Mouse (Mus musculus): ENCODE data around the gene Lrmda.
A peak's percentile ranks its signal among the peaks of the same experiment; 100 is the strongest.

Lrmda gene

DNA sequence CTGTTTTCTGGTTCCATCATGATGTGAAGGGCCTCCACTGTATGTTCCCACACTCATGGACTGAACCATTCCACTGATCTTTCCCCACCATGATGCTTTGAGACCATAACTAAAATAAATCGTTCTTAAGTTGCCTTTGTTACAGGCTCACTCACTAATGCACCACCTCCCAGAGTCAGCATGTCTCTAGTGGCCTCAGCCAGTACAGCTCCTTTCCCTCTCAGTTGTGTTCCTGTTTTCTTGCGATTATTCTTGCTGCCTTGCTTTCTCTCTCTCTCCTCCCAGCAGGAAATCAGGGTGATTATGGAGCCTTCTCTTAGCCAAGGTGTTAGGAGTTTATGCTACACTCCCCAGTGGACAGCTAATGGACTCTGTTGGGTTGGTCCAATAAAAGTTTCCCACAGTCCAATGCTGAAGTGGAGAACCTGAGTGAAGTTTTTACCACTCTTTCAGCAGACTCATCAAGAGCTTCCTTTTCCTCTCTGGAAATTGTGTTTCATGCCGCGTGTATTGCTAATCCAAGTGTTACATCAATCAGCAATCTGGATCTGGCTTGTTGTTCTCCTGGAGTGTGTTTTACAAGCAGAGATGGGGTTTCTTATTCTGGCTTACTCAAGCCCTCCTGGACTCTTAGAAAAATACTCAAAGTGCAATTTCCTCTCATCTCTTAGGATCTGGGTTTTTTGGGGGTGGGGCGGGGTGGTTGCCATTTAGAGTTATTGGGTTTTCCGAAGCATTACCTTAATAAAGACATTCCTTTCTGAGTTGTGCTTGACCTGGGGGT is 490.4 kb downstream of the Lrmda start:
- no peak for DNase-seq (ENCODE audit: low read depth)

DNA sequence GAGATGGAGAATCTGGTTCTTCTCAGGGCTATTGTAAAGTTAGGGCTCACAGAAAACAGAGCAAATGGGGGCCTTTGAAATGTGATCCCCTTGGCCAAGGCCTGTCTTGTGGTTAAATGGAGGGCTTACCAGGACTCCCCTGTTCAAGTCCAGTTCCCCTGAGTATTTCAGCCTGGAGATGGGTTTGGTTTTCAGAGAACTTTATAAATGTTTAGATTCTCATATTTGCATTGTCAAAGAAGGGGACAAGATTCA is 490.9 kb downstream of the Lrmda start:
- DNase-seq (ENCODE audit: low read depth): no peak

DNA sequence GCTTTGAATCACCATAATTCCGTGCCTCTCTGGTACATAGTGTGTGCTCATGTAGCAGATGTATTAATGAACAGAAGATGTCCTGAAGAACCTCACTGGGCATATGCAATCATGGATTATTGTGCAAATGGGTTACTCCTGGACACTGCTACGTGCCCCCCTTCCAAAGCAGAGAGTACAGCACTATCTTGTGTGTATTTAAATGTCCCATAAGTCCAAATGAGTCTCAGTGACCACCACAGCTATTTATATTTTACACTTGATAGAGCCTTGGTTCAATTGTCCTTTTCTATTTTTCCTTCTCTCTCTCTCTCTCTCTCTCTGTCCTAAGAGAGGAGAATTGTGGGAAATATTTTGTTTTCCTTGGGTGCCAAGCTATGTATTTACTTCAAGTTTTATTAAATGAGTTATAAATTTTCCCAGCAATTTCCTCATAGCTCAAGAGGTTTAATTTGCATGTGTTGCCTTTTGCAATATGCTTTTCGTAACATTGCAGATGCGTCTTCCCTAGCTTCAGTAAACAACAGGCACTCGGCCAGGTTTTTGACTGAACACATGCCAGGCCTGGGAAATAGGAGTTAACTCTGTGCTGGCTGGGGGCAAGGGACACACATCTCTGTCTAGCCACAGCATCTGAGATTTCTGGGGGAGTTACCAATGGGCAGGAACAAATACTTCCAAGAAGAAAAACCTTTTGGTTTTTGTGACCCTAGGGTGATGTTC is 495.0 kb downstream of the Lrmda start:
- DNase-seq (ENCODE audit: low read depth): no peak

DNA sequence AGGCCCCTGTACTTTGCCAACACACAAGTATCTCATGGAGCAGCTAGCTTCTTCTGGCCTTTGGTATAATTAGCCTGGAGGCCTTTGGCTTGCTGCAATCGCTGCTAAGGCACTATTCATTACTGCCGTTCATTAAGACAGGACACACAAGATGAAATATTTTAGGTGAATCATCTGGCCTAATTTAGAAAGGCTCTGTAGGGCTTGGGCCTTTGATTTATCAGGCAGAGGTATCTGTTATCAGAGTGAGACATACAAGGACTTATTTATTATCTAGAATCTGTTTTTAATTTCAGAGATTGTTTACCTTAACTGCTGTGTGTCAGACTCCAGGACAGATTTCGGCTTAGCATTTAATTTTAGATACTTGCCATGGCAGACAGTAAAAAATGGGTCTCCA is 511.2 kb downstream of the Lrmda start:
- DNase-seq (ENCODE audit: low read depth): no peak

DNA sequence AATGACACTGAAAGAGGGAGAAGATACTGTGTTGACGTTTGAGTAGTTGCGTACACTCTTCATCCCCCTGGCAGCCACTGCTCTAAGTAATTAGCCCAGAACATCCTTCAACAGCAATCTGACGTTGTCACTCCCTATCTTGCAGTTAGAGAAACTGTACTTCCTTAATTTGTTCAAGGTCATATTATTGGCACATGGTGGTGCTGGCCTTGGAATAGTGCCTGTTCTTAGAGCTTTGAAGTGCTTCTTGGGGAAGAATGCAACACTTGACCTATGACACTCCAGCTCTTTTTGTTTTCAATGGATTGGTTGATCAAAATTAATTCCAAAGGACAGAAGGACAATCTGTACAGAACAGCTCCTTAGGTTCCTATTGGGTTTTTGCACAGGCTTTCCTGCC is 514.0 kb downstream of the Lrmda start:
- DNase-seq (ENCODE audit: low read depth): no peak

DNA sequence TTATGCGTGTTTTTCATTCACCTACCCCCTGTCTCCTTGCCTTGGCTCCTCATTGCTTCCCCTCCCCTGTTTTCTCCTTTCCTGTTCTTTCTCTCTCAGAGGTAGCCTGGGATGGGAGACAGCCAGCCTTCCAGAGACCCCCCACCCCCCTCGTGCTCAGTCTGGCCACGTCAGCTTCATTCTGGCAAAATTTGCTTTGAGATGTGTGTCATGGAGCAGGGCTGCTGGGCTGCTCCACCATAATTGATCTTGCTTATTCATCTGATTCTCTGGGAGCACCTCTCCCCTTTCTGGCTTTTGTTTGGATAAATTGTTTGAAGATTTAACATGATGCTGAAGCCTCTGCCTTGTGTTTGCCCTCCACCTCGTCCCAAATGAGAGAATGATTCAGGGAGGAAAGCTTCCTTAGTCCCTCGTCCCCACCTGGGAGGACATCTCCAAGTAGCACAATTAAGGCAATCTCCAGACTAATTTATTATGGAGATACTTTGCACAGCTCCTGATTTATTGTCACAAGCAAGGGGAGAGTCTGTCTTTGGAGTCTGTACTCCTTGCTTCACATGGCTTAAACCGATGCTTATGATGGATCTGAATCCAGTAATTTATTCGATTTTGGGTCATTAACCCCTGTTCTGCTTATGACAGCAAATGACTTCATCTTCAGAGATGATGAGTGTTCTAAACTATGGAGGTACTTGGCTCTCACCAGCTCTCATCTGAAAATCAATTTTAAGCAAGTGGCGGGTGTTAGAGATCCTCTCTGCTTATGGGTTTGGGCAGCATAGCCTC is 526.6 kb downstream of the Lrmda start:
- no peak for DNase-seq (ENCODE audit: low read depth)

DNA sequence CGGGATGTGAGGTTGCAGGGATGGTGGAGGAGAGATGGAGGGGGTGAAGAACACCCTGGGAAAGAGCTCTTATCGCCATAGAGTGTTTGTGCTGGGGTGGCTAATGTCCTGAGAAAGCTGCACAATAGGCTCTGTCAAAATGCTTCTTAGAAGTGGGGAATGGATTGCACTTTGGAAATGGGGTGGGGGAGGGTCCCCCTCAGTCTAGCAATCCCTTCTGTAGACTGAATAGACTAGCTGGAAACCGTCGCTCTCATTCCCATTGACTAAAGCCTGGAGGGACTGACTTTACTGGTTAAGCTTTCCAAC is 527.1 kb downstream of the Lrmda start:
- DNase-seq (ENCODE audit: low read depth): no peak

DNA sequence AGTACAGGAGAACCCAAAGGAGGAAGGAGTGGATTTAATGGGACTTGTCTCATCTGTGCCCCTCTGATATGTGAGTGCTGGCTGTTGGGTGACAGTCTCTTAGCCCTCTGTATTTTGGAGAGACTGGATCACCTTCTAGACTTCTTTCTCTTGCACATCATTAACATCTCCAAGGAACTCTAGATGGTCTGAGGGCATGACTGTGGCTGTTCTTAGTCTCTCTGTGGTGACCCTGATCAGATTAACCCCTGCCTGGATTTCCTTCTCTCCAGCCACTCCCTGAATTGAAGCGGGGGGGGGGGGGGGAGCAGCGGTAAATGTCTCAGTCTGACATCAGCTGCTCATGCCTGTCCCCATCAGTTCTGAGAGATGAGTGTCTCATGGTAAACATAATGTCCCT is 528.8 kb downstream of the Lrmda start:
- no peak for DNase-seq (ENCODE audit: low read depth)

DNA sequence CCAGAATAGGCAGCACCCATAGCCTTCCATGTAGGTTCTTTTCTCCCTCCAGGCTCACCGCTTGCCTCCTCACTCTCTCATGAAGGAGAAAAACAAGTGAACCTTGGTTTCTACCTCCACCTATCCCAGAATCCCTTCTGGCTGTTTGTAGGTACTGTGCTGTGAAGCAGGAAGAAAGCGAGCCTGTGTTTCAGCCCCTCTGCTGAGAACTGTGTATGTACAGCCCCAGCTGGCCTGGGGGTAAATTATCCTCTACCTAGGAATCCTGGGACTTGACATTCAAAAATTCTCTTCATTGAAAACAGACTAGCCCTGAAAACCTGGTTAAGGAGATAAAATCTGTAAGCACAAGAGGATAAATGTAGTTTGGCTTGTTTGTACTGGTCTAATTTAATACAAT is 529.7 kb downstream of the Lrmda start:
- no peak for DNase-seq (ENCODE audit: low read depth)

DNA sequence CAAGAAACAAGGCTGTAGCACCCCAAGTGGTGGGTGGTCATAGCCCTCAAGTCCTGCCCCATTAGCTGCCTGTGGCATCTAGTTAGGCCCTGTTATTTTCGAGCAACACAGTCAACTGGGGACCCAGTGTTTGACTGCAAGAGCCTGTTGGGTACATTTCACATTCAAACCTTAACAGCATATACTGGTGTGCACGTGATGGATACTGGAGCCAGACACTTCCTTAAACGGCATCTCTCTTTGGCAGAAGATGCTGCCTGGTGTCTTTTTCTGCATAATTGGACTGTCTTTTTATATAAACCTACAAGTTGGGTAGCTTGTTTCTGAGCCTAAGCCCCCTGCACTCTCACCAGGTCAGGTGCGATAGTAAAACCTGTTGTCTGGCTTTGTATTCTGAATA is 532.8 kb downstream of the Lrmda start:
- no peak for DNase-seq (ENCODE audit: low read depth)

DNA sequence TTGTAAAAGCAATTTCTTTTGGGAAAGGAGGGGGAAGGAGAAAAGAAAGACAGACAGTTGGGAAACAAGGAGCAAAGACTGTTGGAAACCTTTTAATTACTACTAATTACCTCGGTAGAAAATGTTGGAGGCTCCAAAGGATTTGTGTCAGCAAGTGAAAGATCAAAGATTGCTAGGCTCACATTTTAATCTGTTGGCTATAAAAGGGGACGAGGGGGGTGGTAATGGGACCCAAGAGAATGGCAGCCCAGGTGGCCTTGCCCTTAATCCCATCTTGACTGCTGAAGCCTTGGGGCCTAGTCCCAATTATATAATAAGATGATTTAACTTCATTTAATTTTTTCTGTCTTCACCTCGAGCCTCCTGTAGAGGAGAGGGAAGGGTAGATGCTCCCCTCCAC is 533.3 kb downstream of the Lrmda start:
- DNase-seq (ENCODE audit: low read depth): no peak

DNA sequence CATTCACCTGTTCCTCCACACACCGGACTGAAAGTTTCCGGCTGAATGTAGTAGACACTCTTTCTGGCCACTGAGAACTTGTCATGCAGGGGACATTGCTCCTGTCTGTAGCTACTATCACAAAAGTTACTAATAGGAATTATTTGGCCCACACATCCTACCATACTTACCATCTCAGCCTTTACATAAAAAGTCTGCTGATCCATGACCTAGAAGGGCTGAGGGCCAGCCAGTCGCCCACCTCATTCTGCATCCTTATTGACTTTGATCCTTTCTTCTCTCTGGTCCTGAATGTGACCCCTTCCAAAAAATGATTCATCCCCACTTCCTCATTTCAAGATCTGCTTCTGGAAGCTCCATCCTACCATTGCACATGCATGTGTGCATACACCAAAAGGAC is 534.2 kb downstream of the Lrmda start:
- no peak for DNase-seq (ENCODE audit: low read depth)

DNA sequence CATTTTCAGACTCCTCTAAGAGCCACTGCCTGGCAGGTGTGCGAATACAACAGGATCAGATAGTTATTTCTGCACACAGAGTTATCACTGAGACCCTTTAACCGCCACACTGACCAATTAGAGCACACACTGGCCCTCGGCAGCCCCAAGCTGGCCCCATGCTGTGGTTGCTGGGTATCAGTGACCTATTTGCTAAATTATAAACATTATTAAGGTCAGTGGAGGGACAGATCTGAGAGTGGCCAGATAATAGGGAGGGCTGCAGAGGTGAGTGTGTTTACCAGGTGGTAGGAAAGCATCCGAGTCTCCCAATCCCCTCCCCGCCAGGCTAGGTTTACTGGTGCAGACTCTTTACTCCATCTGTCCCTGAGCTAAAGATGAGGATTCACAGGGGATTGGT is 553.0 kb downstream of the Lrmda start:
- DNase-seq (ENCODE audit: low read depth): no peak

DNA sequence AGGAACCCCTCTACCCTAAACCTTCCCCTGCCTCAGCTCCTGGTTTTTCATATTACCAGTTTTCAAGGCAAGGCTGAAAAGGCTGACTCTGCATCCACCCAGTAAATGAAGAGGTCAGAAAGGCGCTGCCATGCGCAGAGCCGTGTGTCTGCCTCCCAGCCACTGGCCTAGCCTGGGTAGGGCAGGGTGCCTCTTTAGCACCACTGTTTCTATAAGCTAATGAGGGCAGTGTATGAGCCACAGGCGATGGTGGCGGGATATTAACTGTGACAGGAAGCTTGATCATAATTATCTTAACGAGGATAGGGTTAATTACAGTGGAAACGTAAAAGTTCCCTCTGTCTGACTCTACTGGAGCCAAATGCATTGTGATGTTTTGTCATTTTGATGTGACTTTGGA is 554.1 kb downstream of the Lrmda start:
- no peak for DNase-seq (ENCODE audit: low read depth)

DNA sequence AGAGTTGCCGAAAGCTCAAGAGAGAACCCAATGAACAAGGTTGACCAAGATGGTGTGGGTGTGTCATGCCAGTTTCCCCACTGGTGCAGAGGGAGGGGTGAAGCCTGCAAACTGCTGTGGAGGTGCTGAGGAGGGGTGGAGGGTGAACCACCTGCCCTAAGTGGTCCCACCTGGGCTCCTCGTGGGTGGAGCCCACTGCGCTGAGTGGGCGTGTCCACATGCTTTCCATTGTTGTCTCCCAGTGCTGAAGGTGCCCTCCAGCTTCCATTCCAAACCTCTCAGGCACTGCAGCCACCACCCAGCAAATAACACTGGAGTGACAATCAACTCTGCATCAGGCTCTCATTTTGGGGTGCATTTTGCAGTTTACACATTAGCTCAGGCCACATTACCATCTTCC is 554.5 kb downstream of the Lrmda start:
- DNase-seq (ENCODE audit: low read depth): no peak

DNA sequence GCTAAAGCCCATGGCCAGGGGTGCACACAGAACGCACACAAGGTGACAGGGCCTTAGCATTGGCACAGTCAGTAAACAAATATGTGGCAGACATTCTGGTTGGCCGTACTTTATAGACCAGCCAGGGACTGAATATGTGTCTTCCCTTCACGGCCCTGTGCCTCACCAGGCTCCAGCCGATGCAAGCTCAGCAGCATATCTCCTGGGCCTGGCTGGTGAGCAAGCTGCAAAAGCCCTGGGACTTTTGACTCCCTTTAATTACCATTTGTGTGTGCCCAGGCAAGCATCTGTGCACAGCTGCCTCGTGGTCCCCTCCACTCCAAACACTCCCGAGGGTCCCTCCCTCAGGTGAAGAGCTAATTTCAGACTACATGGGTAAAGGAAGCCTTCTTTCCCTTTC is 556.9 kb downstream of the Lrmda start:
- no peak for DNase-seq (ENCODE audit: low read depth)

DNA sequence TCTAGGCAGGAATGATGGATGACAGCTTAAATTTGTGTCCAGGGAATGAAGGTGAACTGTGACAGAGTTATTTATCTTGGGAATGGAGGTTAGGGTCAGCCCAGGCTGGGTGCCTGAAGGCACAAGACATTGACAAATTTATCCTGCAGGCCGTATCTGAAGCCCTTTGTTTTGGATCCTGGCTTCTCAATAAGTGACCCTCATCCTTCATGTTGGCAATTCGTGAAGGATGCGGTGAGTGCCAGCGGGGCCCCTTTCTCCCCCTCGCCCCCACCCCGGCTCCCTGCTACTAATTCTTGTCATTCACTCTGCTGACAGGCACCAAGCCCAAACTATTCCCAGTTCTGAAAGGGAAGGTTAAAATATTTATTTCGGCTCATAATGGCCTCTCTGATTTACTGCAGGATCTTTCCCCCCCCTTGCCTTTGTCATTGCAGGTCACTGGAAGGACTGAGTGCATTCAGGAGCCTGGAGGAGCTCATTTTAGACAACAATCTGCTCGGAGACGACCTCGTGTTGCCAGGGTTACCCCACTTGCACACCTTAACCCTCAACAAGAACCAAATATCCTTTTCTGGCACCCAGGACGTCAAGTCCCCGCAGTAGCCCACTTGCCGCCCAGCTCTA is 558.0 kb downstream of the Lrmda start:
- DNase-seq (ENCODE audit: low read depth): no peak

DNA sequence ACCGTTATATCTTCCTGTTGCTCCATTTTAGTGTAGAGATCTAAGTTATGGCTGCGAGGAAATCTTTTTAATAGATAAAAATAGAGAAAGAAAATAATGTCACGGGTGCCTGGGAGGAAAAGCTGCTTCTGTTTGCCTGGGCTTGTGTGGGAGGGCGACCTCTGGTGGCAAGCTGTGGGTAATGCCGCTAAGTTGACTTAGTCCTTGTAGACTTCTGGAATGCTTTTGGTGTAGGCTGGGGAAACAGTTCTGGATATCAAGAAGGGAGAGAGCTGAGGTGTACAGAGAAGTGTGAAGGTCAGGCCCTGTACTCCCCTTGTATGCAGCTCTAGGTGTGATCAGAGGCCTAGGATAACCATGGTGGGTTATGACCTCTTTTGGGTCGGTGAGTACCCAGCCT is 558.7 kb downstream of the Lrmda start:
- peak; percentile 37 for DNase-seq (ENCODE audit: low read depth)

DNA sequence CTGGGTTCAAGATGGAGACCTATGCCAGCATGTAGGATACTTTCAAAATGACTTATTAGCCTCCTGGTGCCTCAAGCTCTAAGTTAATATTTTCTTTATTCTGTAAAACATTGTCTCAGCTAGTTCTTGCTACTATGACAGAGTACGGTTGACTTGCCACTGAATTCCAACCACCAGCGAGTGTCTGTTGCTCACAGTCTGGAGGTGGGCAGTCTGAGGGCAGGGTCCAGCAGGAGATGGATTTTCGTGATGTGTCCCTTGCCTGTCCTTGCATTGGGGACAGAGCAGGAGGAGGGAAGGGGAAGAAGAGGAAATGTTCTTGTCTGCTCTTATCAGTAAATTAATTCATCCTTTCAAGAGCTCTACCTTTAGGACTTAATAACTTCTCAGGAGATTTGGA is 559.5 kb downstream of the Lrmda start:
- DNase-seq (ENCODE audit: low read depth): no peak

DNA sequence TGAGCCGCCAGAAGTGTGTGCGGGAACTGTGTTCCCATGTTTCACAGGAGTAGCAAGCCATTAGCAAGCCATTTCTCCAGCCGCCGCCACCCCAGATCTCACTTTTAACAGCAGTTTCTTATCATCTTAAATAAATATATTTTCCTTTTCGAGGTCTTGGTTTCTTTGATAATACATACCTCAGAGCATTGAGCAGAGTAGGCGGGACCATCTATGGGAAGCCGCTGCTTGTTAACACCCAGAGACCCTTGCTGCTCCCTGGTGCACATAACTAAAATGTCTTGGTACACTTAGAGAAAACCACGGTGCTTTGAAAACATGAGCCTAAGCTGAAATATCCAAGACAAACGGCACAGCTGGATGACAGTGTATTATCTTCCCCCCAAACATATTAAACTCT is 562.6 kb downstream of the Lrmda start:
- DNase-seq (ENCODE audit: low read depth): no peak

DNA sequence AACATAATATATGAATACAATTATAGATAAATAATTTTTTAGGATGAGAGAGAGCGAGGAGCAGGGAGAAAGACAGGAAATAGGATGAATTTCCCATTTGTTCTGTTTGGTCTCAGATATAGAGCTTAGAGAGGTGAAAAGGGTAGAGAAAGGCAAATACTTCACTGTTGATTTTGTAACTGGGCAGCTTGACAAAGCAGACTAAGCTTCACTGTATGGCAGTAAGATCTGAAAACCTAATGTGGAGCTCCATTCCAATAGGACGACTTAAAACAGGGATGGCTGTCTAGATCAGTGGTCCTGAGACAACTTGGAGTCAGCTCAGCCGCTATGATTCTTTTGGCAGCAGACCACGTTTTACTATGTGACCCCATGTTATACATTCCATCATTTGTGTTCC is 566.8 kb downstream of the Lrmda start:
- no peak for DNase-seq (ENCODE audit: low read depth)

DNA sequence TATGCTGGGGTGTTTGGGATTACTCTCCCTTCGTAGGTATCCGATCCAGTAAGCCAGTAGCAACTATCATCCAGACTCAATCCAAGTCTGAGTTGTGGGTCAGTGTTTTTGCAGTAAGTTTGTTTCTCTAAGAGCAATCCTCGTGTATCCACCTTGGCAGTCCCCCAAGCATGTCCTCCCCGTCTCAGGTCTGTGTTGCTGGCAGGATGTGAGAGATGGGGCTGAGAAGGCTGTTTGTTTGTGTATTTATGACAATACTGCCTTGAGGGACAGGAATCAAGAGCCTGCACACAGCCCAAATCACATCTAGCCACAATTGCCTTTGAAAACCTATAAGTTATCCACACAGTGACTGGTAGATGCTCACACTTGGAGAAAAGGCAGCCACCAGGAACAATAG is 567.3 kb downstream of the Lrmda start:
- DNase-seq (ENCODE audit: low read depth): no peak

DNA sequence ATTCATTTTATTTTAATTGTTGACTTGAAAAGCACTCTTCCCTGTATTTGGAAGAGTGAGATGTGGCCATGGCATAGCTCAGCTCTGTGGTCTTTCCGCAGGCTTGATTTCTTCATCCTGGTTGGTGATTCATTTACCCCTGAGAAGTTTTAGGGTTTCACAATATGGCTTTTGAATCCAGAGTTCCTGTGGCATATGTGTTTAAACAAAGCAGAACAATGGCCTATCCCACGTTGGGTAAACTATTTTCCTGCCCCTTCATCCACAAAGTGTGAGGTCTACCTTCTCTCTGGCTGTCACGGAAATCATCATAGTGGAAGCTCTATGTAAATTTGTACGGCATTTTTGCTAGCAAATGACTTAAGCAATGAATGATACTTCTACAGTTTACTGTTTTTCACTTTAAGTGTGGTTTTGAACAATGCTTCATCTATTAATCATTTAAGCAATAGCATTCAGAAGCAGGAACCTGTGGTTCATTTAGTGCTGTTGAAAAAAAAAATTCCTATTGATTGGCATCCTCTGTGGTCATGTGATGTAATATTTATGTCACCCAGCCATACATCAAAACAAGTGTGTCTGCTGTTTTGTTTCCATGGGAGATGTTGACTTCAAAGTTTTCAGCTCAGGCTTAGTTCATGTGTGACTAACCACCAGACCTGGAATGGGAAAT is 567.9 kb downstream of the Lrmda start:
- DNase-seq (ENCODE audit: low read depth): no peak
